Mouse (Mus musculus): ENCODE results near the gene Nfkb1. TPM values are rescaled to one million over a fixed set of nuclear protein-coding genes. Genes with fewer than 3 reads are reported as not detected.

Nfkb1 gene
- polyA plus RNA-seq, 1 experiment from 2014 or later, result 25.4 TPM

Other genes with a start within 250 kb of the Nfkb1 start
- gene Manba, start 205.9 kb downstream of the Nfkb1 start, polyA plus RNA-seq (2014; fragmentation: Nextera tagmentation; extraction: Ambion mirVana), result 7.9 and 8.1 TPM in 2 replicates
- gene Slc39a8, start 133.7 kb upstream of the Nfkb1 start, polyA plus RNA-seq (2014; fragmentation: Nextera tagmentation; extraction: Ambion mirVana), result 6.4 and 7.8 TPM in 2 replicates